Mouse (Mus musculus): ENCODE data around the gene 1700057G04Rik. TPM values are rescaled to one million over a fixed set of nuclear protein-coding genes. Genes with fewer than 3 reads are reported as not detected.
"Not testable (repeated sequence)": the region's sequence is repeated elsewhere in the genome, so short reads cannot be mapped to it uniquely, and the experiment has no call there.

The 1700057G04Rik gene
- polyA plus RNA-seq, 1 experiment from 2014 or later = not detected

GRCm38 (mm10) chr9:92292922-92293321, 16.3 kb upstream of the 1700057G04Rik start:
- Histone ChIP-seq H3K27me3 (ENCODE audit: control insufficient read depth, insufficient read depth, low read length) (no peaks in the 10 kb centered on the region), H3K9ac (replicated peaks; ENCODE audit: low read depth, low read length) (no peak overlapping the region), H3K27ac (ENCODE audit: low read length) (no peak overlapping the region), H3K36me3 (ENCODE audit: control insufficient read depth, insufficient read depth, low read length) (no peaks in the 10 kb centered on the region), H3K4me1 (ENCODE audit: control insufficient read depth, insufficient read depth, low read length) (no peaks in the 10 kb centered on the region), H3K9me3 (ENCODE audit: control insufficient read depth, low read depth, low read length) (no peaks in the 10 kb centered on the region), H3K4me3 (ENCODE audit: low read depth, low read length) (no peak overlapping the region), H3K4me2 (replicated peaks; ENCODE audit: low read depth, low read length) (no peak overlapping the region)
- no peak for ATAC-seq (ENCODE audit: insufficient number of reproducible peaks, insufficient read depth, low FRiP score, low read depth)
- WGBS = 50% methylated on average over 3 of the region's 3 CpGs

DNA sequence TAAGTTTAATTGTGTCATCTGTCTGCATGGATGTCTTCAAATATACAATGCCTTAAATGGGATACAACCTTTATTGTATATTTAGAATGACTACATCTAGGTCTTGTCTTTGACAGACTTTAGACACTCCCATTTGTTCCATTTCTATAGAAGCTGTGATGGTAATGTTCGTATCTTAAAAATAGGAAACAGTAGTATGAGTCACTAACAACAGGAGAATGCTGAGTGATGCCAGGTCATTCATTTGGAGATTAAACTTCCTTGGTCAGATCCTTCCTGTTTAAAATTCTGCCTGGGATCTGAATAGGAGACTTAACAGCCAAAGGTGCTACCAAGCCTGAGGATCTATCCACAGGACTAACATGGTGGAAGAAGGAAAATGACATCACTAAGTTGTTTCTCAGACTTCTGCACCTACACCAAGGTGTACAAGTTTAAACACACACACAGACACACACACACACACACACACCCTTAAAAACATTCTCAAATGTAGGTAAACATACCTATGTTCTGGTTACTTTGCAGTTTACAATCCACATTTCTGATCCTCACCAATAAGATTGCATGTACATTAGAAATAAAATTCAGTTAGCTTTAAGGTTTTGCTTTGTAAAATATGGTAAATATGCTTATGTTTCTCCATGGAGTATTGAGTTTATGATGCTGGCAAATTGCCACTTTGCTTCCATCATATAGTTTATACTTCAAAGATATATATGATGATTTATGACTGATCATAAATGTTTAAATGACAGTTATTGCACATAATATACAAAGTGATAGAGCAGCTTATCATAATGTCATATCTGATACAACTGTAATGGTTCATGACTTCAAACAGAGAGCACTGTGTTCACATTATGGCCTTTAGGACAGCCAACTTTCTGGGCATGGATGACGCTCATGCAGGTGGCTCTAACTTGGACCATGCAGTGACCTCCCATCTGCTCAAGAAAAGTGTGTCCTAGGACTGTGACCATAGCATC, 15.3 kb upstream of the 1700057G04Rik start:
- no peak for ATAC-seq (ENCODE audit: insufficient number of reproducible peaks, insufficient read depth, low FRiP score, low read depth)
- Histone ChIP-seq H3K4me2 (replicated peaks; ENCODE audit: low read depth, low read length) (no peak overlapping the region), H3K27ac (ENCODE audit: low read length) (no peak overlapping the region), H3K9ac (replicated peaks; ENCODE audit: low read depth, low read length) (no peak overlapping the region), H3K9me3 (ENCODE audit: control insufficient read depth, low read depth, low read length) (no peaks in the 10 kb centered on the region), H3K36me3 (ENCODE audit: control insufficient read depth, insufficient read depth, low read length) (no peaks in the 10 kb centered on the region), H3K27me3 (ENCODE audit: control insufficient read depth, insufficient read depth, low read length) (no peaks in the 10 kb centered on the region), H3K4me3 (ENCODE audit: low read depth, low read length) (no peak overlapping the region), H3K4me1 (ENCODE audit: control insufficient read depth, insufficient read depth, low read length) (no peaks in the 10 kb centered on the region)
- 89% methylated on average over 2 of the region's 2 CpGs for WGBS

GRCm38 (mm10) chr9:92298288-92298687, 10.9 kb upstream of the 1700057G04Rik start:
- no peak overlapping the region for H3K4me2 ChIP-seq (replicated peaks; ENCODE audit: low read depth, low read length)
- no peak for ATAC-seq (ENCODE audit: insufficient number of reproducible peaks, insufficient read depth, low FRiP score, low read depth)
- no peaks in the 10 kb centered on the region for H3K9me3 ChIP-seq (ENCODE audit: control insufficient read depth, low read depth, low read length)
- no peaks in the 10 kb centered on the region for H3K4me1 ChIP-seq (ENCODE audit: control insufficient read depth, insufficient read depth, low read length)
- no peak overlapping the region for H3K27ac ChIP-seq (ENCODE audit: low read length)
- H3K27me3 ChIP-seq (ENCODE audit: control insufficient read depth, insufficient read depth, low read length) = no peaks in the 10 kb centered on the region
- H3K36me3 ChIP-seq (ENCODE audit: control insufficient read depth, insufficient read depth, low read length) = no peaks in the 10 kb centered on the region
- WGBS = 65% methylated on average over 1 of the region's 1 CpGs
- no peak overlapping the region for H3K4me3 ChIP-seq (ENCODE audit: low read depth, low read length)
- no peak overlapping the region for H3K9ac ChIP-seq (replicated peaks; ENCODE audit: low read depth, low read length)

- Histone ChIP-seq H3K4me2 (replicated peaks; ENCODE audit: low read depth, low read length) (no peak overlapping the region), H3K9ac (replicated peaks; ENCODE audit: low read depth, low read length) (no peak overlapping the region), H3K27me3 (ENCODE audit: control insufficient read depth, insufficient read depth, low read length) (no peaks in the 10 kb centered on the region), H3K27ac (ENCODE audit: low read length) (no peak overlapping the region), H3K9me3 (ENCODE audit: control insufficient read depth, low read depth, low read length) (no peaks in the 10 kb centered on the region), H3K36me3 (ENCODE audit: control insufficient read depth, insufficient read depth, low read length) (no peaks in the 10 kb centered on the region), H3K4me1 (ENCODE audit: control insufficient read depth, insufficient read depth, low read length) (no peaks in the 10 kb centered on the region), H3K4me3 (ENCODE audit: low read depth, low read length) (no peak overlapping the region)
- WGBS = 53% methylated on average over 3 of the region's 3 CpGs
- ATAC-seq (ENCODE audit: insufficient number of reproducible peaks, insufficient read depth, low FRiP score, low read depth) = no peak
These were observed 8.0 kb upstream of the 1700057G04Rik start for GRCm38 (mm10) chr9:92301213-92301612.

DNA sequence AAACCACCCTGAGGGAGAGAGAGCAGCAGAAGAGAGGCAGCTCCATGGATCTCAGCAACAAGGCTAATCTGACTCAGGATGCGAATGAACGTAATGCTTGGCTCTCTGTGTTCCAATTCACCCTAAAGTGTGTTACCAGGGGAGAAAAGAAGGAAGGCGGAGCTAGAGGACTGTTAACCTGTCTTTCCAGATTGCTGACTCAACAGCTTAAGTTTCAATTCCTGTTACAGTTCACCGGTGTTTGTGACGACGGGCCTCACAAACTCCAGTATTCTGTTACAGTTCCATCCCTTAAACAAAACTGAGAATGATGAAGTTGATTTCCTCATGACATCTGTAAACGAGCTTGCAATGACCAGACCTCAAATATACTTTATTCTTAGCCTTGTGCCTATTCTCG, 4.1 kb upstream of the 1700057G04Rik start:
- Histone ChIP-seq H3K4me2 (replicated peaks; ENCODE audit: low read depth, low read length) (no peak overlapping the region), H3K9me3 (ENCODE audit: control insufficient read depth, low read depth, low read length) (no peaks in the 10 kb centered on the region), H3K27ac (ENCODE audit: low read length) (no peak overlapping the region), H3K9ac (replicated peaks; ENCODE audit: low read depth, low read length) (no peak overlapping the region), H3K27me3 (ENCODE audit: control insufficient read depth, insufficient read depth, low read length) (no peaks in the 10 kb centered on the region), H3K36me3 (ENCODE audit: control insufficient read depth, insufficient read depth, low read length) (no peaks in the 10 kb centered on the region), H3K4me3 (ENCODE audit: low read depth, low read length) (no peak overlapping the region), H3K4me1 (ENCODE audit: control insufficient read depth, insufficient read depth, low read length) (no peaks in the 10 kb centered on the region)
- 75% methylated on average over 8 of the region's 8 CpGs for WGBS
- no peak for ATAC-seq (ENCODE audit: insufficient number of reproducible peaks, insufficient read depth, low FRiP score, low read depth)

GRCm38 (mm10) chr9:92305620-92306220, 3.5 kb upstream of the 1700057G04Rik start:
- Histone ChIP-seq H3K36me3 (ENCODE audit: control insufficient read depth, insufficient read depth, low read length) (no peaks in the 10 kb centered on the region), H3K4me3 (ENCODE audit: low read depth, low read length) (no peak overlapping the region), H3K9ac (replicated peaks; ENCODE audit: low read depth, low read length) (no peak overlapping the region), H3K4me1 (ENCODE audit: control insufficient read depth, insufficient read depth, low read length) (no peaks in the 10 kb centered on the region), H3K27me3 (ENCODE audit: control insufficient read depth, insufficient read depth, low read length) (no peaks in the 10 kb centered on the region), H3K27ac (ENCODE audit: low read length) (no peak overlapping the region), H3K9me3 (ENCODE audit: control insufficient read depth, low read depth, low read length) (no peaks in the 10 kb centered on the region), H3K4me2 (replicated peaks; ENCODE audit: low read depth, low read length) (no peak overlapping the region)
- ATAC-seq (ENCODE audit: insufficient number of reproducible peaks, insufficient read depth, low FRiP score, low read depth) = no peak
- WGBS = 79% methylated on average over 8 of the region's 8 CpGs

- Histone ChIP-seq H3K27me3 (ENCODE audit: control insufficient read depth, insufficient read depth, low read length) (no peaks in the 10 kb centered on the region), H3K4me3 (ENCODE audit: low read depth, low read length) (no peak overlapping the region), H3K27ac (ENCODE audit: low read length) (no peak overlapping the region), H3K4me1 (ENCODE audit: control insufficient read depth, insufficient read depth, low read length) (no peaks in the 10 kb centered on the region), H3K9me3 (ENCODE audit: control insufficient read depth, low read depth, low read length) (no peaks in the 10 kb centered on the region), H3K9ac (replicated peaks; ENCODE audit: low read depth, low read length) (no peak overlapping the region), H3K4me2 (replicated peaks; ENCODE audit: low read depth, low read length) (no peak overlapping the region), H3K36me3 (ENCODE audit: control insufficient read depth, insufficient read depth, low read length) (no peaks in the 10 kb centered on the region)
- WGBS = 83% methylated on average over 3 of the region's 3 CpGs
- ATAC-seq (ENCODE audit: insufficient number of reproducible peaks, insufficient read depth, low FRiP score, low read depth) = no peak
These were observed 7.6 kb downstream of the 1700057G04Rik start for GRCm38 (mm10) chr9:92316791-92317190.

- ATAC-seq (ENCODE audit: insufficient number of reproducible peaks, insufficient read depth, low FRiP score, low read depth); H3K4me3 ChIP-seq (ENCODE audit: low read depth, low read length); H3K27me3 ChIP-seq (ENCODE audit: control insufficient read depth, insufficient read depth, low read length); H3K36me3 ChIP-seq (ENCODE audit: control insufficient read depth, insufficient read depth, low read length); H3K4me1 ChIP-seq (ENCODE audit: control insufficient read depth, insufficient read depth, low read length); H3K9me3 ChIP-seq (ENCODE audit: control insufficient read depth, low read depth, low read length); H3K27ac ChIP-seq (ENCODE audit: low read length); H3K4me2 ChIP-seq (replicated peaks; ENCODE audit: low read depth, low read length); H3K9ac ChIP-seq (replicated peaks; ENCODE audit: low read depth, low read length): not testable (repeated sequence)
- WGBS = 70% methylated on average over 9 of the region's 9 CpGs
These were observed 16.8 kb downstream of the 1700057G04Rik start for GRCm38 (mm10) chr9:92325936-92326335.

Data from stomach, embryonic 14.5 days (tissue).